Mouse (Mus musculus): Measurements from ENCODE around the gene Gm14391. TPM values are rescaled to one million over a fixed set of nuclear protein-coding genes. Genes with fewer than 3 reads are reported as not detected.
"Not testable (repeated sequence)": the region's sequence is repeated elsewhere in the genome, so short reads cannot be mapped to it uniquely, and the experiment has no call there.

Gene Gm14391
- total RNA-seq (2014; rRNA removed; ENCODE audit: low replicate concordance): 5.3 and 7.5 TPM in 2 replicates
- polyA plus RNA-seq (2015; fragmentation: Nextera tagmentation; extraction: Ambion mirVana): 3.8 and 6.3 TPM in 2 replicates

- H3K4me2 ChIP-seq (ENCODE audit: low read depth, low read length); DNase-seq (ENCODE audit: low spot score); H3K27me3 ChIP-seq (ENCODE audit: control insufficient read depth, insufficient read depth, low read length); H3K4me1 ChIP-seq (ENCODE audit: control insufficient read depth, insufficient read depth); H3K4me3 ChIP-seq (ENCODE audit: low read depth, low read length); H3K27ac ChIP-seq (ENCODE audit: low read depth); H3K9ac ChIP-seq (replicated peaks; ENCODE audit: low read depth, low read length); H3K9me3 ChIP-seq (replicated peaks; ENCODE audit: control insufficient read depth, low read length); ATAC-seq (ENCODE audit: insufficient read depth, low read depth); H3K36me3 ChIP-seq (replicated peaks; ENCODE audit: control insufficient read depth, insufficient read depth, low read length): not testable (repeated sequence)
- no CpG with 5 or more reads among the region's 7 CpGs for WGBS
These were observed at the start of gene Gm14391 for GRCm38 (mm10) chr2:175206732-175207131. Gene Gm14391 (minus strand): TSS chr2:175206917.

- H3K4me3 ChIP-seq (ENCODE audit: low read depth, low read length); H3K9me3 ChIP-seq (replicated peaks; ENCODE audit: control insufficient read depth, low read length); ATAC-seq (ENCODE audit: insufficient read depth, low read depth); H3K27ac ChIP-seq (ENCODE audit: low read depth); H3K4me1 ChIP-seq (ENCODE audit: control insufficient read depth, insufficient read depth); H3K9ac ChIP-seq (replicated peaks; ENCODE audit: low read depth, low read length); H3K27me3 ChIP-seq (ENCODE audit: control insufficient read depth, insufficient read depth, low read length); DNase-seq (ENCODE audit: low spot score); H3K36me3 ChIP-seq (replicated peaks; ENCODE audit: control insufficient read depth, insufficient read depth, low read length); H3K4me2 ChIP-seq (ENCODE audit: low read depth, low read length): not testable (repeated sequence)
- WGBS: 44% methylated on average over 1 of the region's 1 CpGs
These were observed 27.7 kb downstream of the Gm14391 start for GRCm38 (mm10) chr2:175179008-175179407.

- H3K9ac ChIP-seq (replicated peaks; ENCODE audit: low read depth, low read length): no peak overlapping the region
- H3K4me2 ChIP-seq (ENCODE audit: low read depth, low read length): no peak overlapping the region
- H3K27me3 ChIP-seq (ENCODE audit: control insufficient read depth, insufficient read depth, low read length): no peaks in the 10 kb centered on the region
- 76% methylated on average over 6 of the region's 6 CpGs for WGBS
- no peak overlapping the region for H3K27ac ChIP-seq (ENCODE audit: low read depth)
- no peaks in the 10 kb centered on the region for H3K9me3 ChIP-seq (replicated peaks; ENCODE audit: control insufficient read depth, low read length)
- no peak for DNase-seq (ENCODE audit: low spot score)
- no peak overlapping the region for H3K4me3 ChIP-seq (ENCODE audit: low read depth, low read length)
- H3K36me3 ChIP-seq (replicated peaks; ENCODE audit: control insufficient read depth, insufficient read depth, low read length): no peaks in the 10 kb centered on the region
- TF ChIP-seq CTCF (IDR thresholded peaks at IDR 0.05; ENCODE audit: low read depth) (no peak), EP300 (IDR thresholded peaks at IDR 0.05; ENCODE audit: low read depth) (no peak)
- ATAC-seq (ENCODE audit: insufficient read depth, low read depth): no peak
- no peaks in the 10 kb centered on the region for H3K4me1 ChIP-seq (ENCODE audit: control insufficient read depth, insufficient read depth)
These were observed 30.4 kb downstream of the Gm14391 start for GRCm38 (mm10) chr2:175176312-175176711.

GRCm38 (mm10) chr2:175175401-175176180 is 31.1 kb downstream of the Gm14391 start, which contains the start of gene Gm14443:
Gene Gm14443 (minus strand): TSS chr2:175175871.
- not testable (repeated sequence) for ATAC-seq (ENCODE audit: insufficient read depth, low read depth)

GRCm38 (mm10) chr2:175174058-175174457 is 32.7 kb downstream of the Gm14391 start:
- not testable (repeated sequence) for H3K27me3 ChIP-seq (ENCODE audit: control insufficient read depth, insufficient read depth, low read length); H3K36me3 ChIP-seq (replicated peaks; ENCODE audit: control insufficient read depth, insufficient read depth, low read length); H3K9ac ChIP-seq (replicated peaks; ENCODE audit: low read depth, low read length); H3K27ac ChIP-seq (ENCODE audit: low read depth); H3K4me3 ChIP-seq (ENCODE audit: low read depth, low read length); H3K4me2 ChIP-seq (ENCODE audit: low read depth, low read length); DNase-seq (ENCODE audit: low spot score); ATAC-seq (ENCODE audit: insufficient read depth, low read depth); H3K9me3 ChIP-seq (replicated peaks; ENCODE audit: control insufficient read depth, low read length); H3K4me1 ChIP-seq (ENCODE audit: control insufficient read depth, insufficient read depth)
- 68% methylated on average over 2 of the region's 2 CpGs for WGBS

More at GRCm38 (mm10) chr2:175175401-175176180, 31.1 kb downstream of the Gm14391 start, which contains the start of gene Gm14443:
- not testable (repeated sequence) for H3K27me3 ChIP-seq (ENCODE audit: control insufficient read depth, insufficient read depth, low read length); H3K9ac ChIP-seq (replicated peaks; ENCODE audit: low read depth, low read length); H3K36me3 ChIP-seq (replicated peaks; ENCODE audit: control insufficient read depth, insufficient read depth, low read length); DNase-seq (ENCODE audit: low spot score); H3K4me2 ChIP-seq (ENCODE audit: low read depth, low read length); H3K4me1 ChIP-seq (ENCODE audit: control insufficient read depth, insufficient read depth); H3K4me3 ChIP-seq (ENCODE audit: low read depth, low read length); H3K9me3 ChIP-seq (replicated peaks; ENCODE audit: control insufficient read depth, low read length); H3K27ac ChIP-seq (ENCODE audit: low read depth)
- 70% methylated on average over 12 of the region's 12 CpGs for WGBS

GRCm38 (mm10) chr2:175172906-175173595 is 33.7 kb downstream of the Gm14391 start:
- not testable (repeated sequence) for ATAC-seq (ENCODE audit: insufficient read depth, low read depth); H3K9ac ChIP-seq (replicated peaks; ENCODE audit: low read depth, low read length); DNase-seq (ENCODE audit: low spot score); H3K4me2 ChIP-seq (ENCODE audit: low read depth, low read length); H3K9me3 ChIP-seq (replicated peaks; ENCODE audit: control insufficient read depth, low read length); H3K27me3 ChIP-seq (ENCODE audit: control insufficient read depth, insufficient read depth, low read length); H3K27ac ChIP-seq (ENCODE audit: low read depth); H3K4me3 ChIP-seq (ENCODE audit: low read depth, low read length); H3K4me1 ChIP-seq (ENCODE audit: control insufficient read depth, insufficient read depth); H3K36me3 ChIP-seq (replicated peaks; ENCODE audit: control insufficient read depth, insufficient read depth, low read length)
- WGBS: 78% methylated on average over 3 of the region's 3 CpGs

Measured in heart, postnatal 0 days (tissue).